Mouse (Mus musculus) adrenal gland, postnatal 36 days (tissue): ENCODE data around the gene Gabrr2. TPM values are rescaled to one million over a fixed set of nuclear protein-coding genes. Genes with fewer than 3 reads are reported as not detected.
"Not testable (repeated sequence)": the region's sequence is repeated elsewhere in the genome, so short reads cannot be mapped to it uniquely, and the experiment has no call there.

Experiments
- DNase-seq, 2 experiments: peaks; one replicate each; pipeline ENCODE4 v3.0.0; 2021; ENCODE audit warnings: mixed read lengths in 1 of 2
- total RNA-seq, 2 experiments: library from RNA; stranded (reverse); gene quantifications; 2 replicates each; pipeline ENCODE4 v1.2.3; 2021

Gabrr2 gene
- total RNA-seq, 2 experiments from 2014 or later: 0.20 to 0.26 TPM

DNA sequence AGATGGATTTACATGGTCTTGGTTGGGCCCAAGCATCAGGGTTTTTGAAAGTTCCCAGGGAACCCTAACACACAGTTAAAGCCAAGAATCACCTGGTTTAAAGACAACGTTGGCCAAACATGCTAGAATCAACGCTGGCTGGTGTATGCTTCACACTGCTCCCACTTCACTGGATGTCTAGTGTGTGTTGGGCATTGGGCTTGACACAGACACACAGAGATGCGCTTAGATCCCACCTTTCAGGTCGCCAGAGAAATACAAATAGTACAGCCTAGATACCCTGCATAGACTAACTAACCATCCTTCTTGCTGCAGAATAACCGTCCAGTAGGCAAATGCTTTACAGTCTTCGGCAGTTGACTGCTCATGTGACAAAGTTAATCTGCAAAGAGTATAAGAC, 7.5 kb downstream of the Gabrr2 start:
- no peak for DNase-seq

DNA sequence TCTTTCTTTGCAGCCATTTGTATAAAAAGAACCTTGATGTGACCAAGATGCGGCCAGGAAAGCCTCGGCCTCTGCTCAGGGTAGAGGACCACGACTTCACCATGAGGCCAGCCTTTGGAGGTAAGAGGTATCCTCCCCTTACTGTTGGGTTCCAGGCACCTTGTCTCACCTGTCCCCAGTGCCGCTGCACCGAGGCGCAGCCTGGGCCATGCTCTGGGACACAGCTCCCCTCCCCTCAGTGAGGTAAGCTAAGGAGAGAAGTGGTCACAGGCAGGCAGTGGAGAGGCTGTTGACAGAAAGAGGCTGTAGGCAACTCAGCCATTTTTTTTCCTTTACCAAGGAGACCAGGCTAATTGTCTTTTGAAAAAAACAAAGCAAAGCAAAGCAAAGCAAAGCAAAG, 8.5 kb downstream of the Gabrr2 start:
- DNase-seq: no peak

DNA sequence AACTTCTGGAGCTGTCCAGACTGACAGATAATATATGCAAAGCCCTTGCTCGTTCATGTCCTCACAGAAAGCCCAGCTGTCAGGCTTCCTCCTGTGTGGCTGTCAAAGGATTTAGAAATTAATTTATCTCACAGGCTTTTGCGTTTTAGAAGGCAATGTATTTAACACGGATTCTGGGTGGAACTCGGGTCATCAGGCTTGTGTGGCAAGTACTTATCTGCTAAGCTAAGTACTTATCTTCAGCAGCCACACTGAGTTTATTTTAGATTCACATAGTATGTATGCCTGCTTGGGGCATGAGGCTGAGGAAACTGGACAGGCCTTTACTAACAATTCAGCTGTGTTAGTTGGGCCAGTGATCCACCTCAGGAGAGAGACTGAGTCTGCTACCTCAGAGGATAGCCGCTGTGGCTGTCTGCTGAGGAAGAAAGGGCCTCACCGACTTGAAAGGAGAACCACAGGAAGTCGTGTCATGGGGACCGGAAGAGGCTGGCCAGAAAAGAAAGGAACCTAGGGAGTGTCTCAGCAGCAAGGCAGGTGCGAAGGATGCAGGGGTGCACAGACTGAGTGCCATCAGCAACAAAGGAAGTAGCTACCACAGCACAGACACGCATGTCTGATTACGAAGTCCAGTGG, 9.8 kb downstream of the Gabrr2 start:
- DNase-seq: no peak

DNA sequence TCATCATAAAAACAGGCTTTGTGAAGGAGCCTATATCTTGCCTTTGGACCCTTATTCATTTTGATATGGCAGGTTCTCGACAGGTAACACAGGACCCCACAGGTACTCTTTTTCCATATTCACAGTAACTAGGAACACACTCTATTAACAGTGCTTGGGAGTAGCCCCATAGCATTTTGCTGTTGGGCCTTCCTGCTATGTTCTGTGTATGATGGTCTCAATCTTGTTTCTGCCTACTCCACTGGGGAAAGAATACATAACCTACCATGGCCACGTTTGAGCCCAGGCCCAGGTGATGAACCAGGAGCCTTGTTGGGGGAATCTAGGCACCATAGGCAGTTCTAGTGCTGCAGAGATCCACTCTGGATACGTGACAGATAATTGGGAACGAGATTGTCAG, 11.6 kb downstream of the Gabrr2 start:
- no peak for DNase-seq

DNA sequence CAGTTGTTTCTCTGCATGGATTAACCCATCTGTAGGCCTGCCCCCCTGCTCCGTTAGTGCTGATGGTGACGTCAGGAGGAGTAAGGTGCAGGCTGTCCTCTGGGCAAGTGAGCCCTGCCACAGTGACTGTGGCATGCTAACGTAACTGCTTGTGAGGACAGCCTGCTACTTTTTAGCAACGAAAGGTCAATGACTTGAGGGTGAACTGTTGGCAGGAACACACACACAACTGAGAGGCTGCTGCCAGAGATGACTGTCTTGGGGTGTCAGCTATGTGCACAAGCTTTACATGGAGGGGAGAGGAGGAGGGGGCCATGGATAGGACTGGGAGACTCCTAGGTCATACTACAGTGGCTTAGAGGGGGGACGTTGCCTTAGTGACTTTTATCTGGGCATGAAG, 12.1 kb downstream of the Gabrr2 start:
- DNase-seq: no peak

DNA sequence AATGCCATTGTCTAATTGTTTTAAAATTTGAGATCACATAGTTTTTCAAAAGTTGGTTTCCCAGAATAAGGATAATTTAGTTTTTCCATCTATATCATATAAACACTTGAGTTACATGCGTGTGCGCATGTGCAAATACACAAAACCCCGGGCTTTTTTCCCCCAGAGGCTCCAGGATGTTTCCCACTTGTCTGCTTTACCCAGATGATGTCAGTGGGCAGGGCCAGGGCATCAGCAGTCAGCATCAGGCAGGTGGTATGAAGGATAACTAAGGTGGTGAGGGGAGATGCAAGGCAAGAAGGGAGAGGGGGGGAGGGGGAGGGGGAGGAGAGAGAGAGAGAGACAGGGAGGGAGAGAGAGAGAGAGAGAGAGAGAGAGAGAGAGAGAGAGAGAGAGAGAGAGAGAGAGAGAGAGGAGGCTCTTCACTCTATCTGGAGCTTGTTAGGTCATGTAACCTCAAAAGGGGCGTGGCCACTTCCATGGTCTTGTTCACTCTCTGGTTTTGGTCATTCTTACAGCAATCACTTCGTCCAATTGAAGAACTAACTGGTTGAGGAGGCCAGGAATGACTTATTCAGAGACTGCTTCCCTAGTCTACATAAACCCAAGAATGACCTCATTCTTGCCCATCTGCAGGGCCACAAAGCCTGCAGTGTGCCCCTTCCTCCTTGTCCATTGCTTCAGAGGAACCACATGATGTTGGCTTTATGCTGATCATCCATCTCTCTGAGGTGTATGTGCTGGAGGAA, 13.2 kb downstream of the Gabrr2 start:
- no peak for DNase-seq

DNA sequence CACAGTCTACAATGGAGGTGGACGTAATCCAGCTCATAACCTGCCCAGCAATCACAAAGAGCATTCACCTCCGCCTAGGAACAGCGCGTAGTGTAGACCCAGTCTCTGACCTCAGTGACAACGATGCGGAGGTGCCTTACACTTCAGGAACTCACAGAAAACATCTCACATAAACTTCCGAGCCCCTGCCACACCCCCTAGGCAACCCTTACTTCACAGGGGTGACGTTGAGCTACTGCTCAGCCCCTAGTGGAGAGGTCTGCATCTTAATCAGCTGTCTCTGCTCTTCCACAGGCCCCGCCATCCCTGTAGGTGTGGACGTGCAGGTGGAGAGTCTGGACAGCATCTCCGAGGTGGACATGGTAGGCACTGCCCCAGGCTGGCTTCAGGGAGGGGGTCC, 14.4 kb downstream of the Gabrr2 start:
- DNase-seq: no peak

DNA sequence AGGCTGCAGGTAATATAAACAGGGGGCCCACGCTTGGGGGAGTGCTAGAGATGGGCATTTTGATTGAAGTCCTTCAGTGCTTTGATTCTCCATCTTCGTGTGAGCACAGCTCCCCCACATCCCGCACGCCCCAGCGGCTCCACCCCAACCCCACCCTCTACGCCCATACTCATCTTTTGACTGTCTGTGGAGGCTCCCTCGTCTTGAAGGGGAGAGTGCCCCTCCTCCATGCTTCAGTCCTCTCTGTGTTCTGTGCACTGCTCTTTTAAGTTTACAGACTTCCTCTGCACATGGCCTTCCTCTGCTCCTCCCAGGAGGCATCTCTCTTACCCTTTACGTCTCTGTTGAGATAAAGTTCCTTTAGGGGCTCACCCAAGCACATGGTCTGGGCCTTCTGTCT, 14.9 kb downstream of the Gabrr2 start:
- no peak for DNase-seq

DNA sequence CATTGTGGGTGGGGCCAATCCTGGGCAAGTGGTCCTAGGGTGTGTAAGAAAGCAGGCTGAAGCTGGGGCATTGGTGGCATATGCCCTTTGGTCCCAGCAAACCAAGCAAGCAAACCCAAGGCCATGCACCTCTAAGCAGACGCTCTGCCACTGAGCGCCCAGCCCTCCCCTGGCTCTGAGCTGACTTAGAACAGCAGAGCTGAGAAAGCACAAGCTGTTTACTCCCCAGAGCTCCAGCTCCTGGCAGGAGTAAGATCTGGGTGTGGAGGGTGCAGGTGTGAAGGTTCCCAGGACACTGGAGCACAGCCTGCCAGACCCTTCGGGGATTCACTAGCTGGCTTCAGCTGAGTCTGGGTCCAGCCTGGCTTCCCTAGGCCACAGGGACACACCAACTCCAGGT, 15.7 kb downstream of the Gabrr2 start:
- DNase-seq: no peak

DNA sequence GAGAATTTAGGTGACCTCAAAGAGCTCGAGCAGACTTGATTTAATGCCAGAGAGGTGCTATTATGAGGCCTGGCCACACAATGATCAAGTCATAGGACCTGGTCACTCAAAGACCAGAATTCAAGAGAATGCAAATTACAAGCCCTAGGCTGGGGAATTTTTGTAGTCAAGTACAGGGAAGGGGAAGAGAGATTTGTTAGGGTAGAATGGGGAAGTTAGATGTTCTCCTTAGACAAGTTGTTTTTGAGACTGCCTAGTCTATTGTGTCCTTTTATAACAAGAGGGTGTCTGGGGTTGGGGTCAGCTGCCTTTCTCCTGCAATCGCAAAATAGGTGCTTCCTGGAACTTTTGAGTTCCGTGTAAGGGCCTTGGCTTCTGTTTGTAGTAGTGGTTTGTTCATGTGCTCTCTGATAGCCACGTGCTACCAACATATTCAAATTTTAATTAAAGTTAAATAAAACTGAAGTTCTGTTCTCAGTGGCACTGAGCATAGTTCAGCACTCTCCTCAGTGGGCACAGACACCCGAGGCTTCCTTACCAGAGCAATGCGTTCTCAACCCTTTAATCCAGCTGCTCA, 36.4 kb downstream of the Gabrr2 start:
- DNase-seq: no peak

DNA sequence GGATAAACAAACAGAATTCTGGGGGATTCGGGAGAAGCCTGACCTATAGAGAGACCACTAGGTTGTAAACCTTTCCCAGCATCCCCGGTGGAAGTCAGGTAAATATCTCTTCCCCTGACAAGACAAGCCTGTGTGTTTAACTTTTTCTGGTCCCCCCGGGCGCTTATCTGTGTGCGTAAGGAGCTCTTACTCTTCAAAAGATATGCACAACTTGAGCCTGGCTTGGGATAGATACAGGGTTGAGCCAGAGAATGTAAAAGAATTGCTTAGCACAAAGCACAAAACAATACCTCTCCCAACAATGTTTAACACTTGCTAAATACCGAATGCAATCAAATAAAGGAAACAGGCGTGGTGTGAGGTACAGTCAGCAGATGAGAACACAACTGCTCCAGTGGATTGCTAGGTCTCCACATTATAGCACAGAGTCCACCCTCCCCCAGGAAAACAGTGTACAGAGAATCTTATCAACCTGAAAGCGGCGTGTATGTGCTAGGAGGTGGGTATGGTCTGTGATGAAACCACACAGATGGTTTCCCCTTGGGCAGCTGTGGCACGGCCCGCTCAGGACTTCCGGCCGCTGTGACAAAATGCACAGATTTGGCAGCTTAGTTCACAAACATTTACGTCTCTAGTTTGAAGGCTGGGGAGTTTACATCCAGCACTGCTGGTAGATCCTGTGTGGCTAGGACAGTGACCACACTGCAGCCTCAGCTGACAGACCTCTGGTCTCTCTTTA, 47.1 kb downstream of the Gabrr2 start:
- DNase-seq: no peak

DNA sequence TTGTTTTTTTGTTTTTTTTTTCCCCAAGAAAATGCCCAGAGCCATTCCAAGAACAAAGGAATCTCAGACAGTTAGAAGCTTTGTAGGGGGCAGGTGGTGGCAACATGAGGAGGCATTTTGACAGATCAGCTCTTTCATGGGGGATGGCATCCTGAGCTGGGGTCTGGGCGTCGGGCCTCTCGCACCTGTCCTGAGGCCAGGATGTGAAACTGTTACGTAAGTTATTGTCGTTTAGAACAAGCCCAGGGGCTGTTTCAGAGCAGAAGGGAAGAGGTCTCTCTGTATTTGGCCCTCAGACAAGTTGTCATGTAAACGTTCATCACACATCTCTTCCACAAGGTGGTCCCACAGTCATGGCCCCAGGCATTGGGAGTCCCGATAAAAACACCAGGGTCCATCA, 48.0 kb downstream of the Gabrr2 start:
- no peak for DNase-seq

DNA sequence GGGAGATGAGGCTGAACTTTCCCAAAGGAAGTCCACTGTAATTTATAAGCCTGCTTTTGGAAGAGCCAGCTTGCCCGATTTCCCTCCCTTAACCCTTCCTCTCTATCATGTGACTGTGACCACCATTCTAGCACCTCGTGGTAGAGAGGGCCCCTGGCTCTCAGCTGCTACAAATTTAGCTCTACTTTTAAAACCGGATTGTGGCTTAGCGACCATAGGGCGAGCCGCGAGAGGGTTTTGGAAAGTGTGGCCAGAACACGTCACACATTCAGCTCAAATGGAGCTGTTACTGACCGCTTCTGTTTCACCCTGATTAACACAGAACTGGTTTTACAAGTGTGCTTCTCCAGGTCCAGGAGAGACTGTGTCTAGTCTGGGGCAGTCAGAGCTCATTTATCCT, 48.6 kb downstream of the Gabrr2 start:
- DNase-seq: no peak

DNA sequence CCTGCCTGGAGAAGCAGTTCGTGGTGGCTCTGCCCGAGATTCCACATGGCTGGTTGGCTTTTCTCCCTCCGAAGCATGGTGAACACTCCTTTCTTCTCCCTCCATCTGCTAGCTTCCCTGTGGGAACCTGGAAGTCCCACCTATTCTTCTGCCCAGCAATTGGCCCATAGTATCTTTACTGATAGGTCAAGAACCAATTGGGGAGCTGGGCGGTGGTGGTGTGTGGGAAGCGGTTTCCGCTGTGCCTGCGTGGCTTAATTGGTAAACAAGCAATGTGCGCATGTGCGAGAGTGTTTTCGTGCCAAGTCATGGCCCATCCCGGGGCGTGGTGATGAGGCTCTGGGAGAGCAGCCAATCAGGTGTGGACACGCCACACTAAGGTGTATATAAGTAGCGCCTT, 50.1 kb downstream of the Gabrr2 start:
- DNase-seq: not testable (repeated sequence)

DNA sequence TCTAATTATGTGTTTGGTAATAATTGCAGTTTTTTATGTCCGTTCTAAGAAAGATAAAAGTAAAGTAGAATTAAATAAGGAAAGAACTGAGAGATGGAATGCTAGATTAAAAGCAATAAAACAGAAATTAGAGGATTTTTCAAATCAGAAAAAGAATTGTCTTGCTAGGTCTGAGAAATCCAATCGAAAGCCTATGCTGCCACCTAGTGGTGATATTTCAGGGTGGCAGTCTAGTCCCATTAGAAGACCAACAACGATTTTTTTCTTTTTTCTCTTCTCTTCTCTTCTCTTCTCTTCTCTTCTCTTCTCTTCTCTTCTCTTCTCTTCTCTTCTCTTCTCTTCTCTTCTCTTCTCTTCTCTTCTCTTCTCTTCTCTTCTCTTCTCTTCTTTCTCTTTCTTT, 56.3 kb downstream of the Gabrr2 start:
- peak; percentile 74 to 79 for DNase-seq

DNA sequence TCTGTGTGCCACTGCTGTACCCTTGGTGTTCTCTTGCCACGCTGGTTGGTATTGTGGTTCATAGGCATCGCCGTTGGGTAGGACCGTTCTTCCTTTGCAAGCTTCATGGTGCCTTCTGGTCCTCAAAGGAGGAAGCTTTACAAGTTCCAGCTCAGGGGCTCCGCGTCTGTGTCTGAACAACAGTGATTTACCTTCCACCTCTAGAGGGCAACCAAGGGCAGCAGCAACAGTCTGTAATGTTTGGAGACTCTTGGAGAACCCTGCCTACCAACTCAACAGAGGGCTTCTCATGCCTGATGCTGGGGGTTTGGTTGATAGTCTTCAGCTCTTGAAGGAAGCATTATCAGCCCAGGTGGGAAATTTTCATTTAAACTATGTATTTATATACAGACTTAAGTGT, 61.7 kb downstream of the Gabrr2 start:
- peak; percentile 28 to 60 for DNase-seq

DNA sequence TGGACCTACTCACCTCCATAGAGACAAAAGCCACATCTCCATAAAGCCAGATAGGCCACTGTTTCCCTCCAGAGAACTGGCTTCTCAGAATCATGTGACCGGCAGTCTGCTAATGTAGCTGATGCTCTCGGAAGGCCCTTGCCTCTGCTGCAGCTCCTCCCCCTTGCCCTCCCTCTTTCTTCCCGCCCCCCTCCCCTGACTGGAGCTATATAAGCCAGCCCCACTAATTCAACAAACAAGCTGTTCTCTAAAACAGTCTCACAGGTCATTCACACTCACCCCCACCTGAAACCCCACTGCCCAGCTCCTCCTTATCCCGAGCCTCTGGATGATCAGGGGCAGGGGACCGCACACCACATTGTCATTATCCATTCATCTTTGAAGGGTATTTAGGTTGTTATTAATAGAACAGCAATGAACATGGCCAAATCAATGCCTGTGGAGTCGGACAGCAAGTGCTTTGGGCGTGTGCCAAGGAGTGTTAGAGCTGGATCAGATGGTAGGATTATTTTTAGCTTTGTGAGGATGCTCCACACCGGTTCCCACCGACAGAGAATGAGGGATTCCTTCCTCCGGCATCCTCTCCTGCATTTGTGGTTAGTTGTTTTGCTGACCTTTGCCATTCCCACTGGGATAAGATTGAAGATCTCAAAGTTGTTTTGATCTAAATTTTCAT, 62.7 kb downstream of the Gabrr2 start:
- DNase-seq: no peak

DNA sequence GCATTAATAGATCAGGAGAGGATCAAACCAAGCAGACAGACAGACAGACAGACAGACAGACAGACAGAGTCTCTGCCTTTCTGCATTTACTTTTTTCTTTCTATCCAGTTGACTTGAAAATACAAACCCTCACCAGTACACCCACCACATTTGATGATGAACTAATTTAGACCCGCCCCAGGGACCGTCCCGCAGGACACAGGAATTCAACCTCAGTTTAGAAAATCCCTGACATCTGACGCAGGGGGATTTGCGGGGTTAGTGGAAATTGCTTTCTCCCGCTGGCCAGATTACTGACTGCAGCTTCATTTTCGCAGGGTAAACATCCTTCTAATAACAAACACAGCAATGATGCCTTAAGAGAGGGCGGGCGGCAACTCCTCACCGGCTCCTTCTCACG, 69.4 kb downstream of the Gabrr2 start, which contains the start of gene Gabrr1:
Gabrr1 (plus strand) TSS at position 301 of the 400 bp plus-strand sequence.
- no peak for DNase-seq
